Mouse (Mus musculus) cerebellum, postnatal 36 days (tissue): ENCODE measurements at regions not wholly inside any gene's neighbourhood (a gene's known extent, or its start where the extent isn't known, plus 50 kb on each side); places are given as distances from the start of the nearest gene placed in this dataset.
A peak's percentile ranks its signal among the peaks of the same experiment; 100 is the strongest.

Experiments
- DNase-seq, 2 experiments: peaks; one replicate each; pipeline ENCODE4 v3.0.0; 2021 to 2022; ENCODE audit warnings: mixed read lengths in 2 of 2

- no peak for DNase-seq
Observed at GRCm38 (mm10) chr16:51690861-51691260, 340.2 kb upstream of the Cblb start.

- DNase-seq, result no peak
Observed at GRCm38 (mm10) chr16:51705026-51705425, 326.0 kb upstream of the Cblb start.

- no peak for DNase-seq
Observed at GRCm38 (mm10) chr16:51718695-51719094, 312.3 kb upstream of the Cblb start.

GRCm38 (mm10) chr16:51719637-51720036 lies 311.4 kb upstream of the Cblb start:
- DNase-seq, result no peak

GRCm38 (mm10) chr16:51722682-51723081 lies 308.3 kb upstream of the Cblb start:
- DNase-seq, result no peak

- DNase-seq, result no peak
Observed at GRCm38 (mm10) chr16:51741875-51742274, 289.1 kb upstream of the Cblb start.

- DNase-seq, result no peak
Observed at GRCm38 (mm10) chr16:51751878-51752277, 279.1 kb upstream of the Cblb start.

GRCm38 (mm10) chr16:51758361-51759227 lies 272.4 kb upstream of the Cblb start:
- DNase-seq, result no peak

- no peak for DNase-seq
Observed at GRCm38 (mm10) chr16:51759228-51759647, 271.8 kb upstream of the Cblb start.

DNA sequence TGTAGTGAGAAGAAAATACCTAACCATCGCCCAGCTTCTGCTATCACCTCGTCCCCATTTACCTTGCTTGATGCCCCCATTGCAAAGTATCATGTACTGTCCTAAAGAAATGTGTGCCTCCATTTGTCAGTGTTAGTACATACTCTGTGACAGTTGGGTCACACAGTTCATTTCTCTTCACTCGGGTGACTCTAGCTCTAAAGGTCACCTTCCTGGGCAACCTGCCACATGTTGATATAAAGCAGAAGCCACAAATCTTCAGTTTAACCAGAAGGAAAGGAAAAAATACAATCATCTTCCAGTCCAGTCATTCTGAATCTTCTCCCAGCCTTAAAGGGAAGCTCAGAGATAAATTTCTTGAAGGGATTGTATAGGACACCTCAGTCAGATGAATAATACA lies 263.5 kb upstream of the Cblb start:
- DNase-seq, result no peak

DNA sequence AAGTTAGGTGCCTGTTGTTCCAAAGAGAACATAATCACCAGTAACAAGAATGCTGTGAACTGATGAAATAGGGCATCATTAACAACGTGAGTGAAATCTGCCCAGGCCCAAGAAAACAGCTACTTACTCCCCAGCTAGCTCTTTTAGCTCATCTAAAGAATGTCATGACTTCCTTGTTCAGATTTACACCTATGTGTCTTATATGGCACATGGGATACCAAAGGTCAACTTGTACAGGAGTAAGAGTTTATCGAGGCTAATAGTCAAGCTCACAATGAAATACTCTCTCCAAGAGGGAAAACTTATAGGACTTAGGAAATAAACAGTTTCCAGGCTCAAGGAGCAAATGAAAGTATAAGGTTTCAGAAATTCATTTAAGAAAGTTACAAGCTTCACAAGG lies 252.1 kb upstream of the Cblb start:
- DNase-seq, result no peak

DNA sequence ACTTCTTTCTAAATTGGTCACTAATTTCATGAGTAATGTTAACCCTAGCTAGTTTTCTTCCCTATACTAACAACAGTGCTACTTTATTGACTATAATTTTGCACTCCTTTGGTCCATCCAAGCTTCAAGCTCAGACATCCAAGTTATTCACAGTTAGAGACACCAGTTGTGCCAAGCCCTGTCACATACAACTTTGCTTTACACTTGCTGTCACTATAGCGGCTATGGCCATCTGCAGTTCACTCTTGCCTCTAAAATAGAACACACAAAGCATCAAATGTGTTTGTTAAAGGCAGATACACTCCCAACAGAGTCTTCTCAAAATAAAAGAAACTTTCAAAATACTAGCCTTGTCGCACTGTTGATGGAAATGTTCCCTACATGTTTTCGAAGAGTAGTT lies 236.0 kb upstream of the Cblb start:
- DNase-seq, result no peak

DNA sequence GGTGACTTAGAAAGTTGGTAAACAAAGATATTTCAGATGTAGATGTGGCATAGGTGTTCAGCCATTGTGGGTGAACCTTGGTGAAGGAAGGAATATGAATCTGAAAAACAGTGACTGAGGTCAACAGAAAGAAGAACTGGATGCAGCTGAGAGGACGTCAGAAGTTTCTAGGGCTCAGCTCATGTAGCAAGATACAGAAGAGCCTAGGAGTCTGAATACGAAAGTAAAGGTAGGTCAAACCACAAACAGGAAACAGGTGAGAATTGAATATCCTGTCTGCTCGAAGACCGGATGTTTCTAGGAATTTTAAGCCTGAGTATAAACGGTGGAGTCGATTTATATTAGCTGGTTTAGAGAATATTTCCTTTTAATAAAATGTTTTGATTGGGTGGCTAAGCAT lies 223.7 kb upstream of the Cblb start:
- DNase-seq, result no peak

DNA sequence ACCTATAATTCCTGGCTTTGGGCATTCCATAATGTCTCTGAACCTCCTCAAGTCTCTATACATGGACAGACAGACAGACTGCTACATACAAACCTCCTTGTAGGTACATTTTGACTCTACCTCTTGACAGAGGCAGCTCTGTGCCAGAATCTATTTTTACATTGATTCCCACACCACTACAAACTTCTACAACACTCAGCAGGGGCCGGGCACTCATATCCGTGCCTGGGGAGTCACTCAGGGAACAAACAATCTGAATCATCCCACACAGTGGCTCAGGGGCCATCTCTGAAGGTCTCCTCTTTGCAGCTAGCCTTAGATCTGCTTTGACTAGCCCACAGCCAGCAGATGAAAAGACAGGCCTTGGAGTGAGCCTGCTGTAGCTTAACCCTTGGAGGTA lies 221.9 kb upstream of the Cblb start:
- no peak for DNase-seq

DNA sequence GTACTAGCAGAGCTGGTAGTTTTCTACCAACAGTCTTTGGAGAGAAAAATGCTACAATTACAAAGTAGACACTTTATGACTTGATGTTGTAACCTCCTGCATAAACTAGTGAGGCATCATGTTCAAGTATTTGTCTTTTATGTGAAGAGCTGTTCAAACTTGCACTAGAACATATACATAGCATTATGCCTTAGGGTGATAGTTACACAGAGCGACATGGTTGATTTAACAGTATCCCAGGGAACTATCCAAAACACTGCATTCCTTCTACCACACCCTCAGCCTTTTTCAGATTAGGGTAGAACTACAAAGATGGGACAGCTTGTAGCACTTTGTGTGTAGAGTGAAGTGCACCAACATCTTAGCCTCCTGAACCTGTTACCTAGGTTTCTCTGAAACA lies 220.0 kb upstream of the Cblb start:
- no peak for DNase-seq

- DNase-seq, result no peak
Observed at GRCm38 (mm10) chr16:51842770-51843169, 188.3 kb upstream of the Cblb start.

- peak in 1 of 2 experiments; percentile 9 for DNase-seq
Observed at GRCm38 (mm10) chr16:51845539-51845938, 185.5 kb upstream of the Cblb start.

GRCm38 (mm10) chr16:51880711-51881110 lies 150.3 kb upstream of the Cblb start:
- no peak for DNase-seq

DNA sequence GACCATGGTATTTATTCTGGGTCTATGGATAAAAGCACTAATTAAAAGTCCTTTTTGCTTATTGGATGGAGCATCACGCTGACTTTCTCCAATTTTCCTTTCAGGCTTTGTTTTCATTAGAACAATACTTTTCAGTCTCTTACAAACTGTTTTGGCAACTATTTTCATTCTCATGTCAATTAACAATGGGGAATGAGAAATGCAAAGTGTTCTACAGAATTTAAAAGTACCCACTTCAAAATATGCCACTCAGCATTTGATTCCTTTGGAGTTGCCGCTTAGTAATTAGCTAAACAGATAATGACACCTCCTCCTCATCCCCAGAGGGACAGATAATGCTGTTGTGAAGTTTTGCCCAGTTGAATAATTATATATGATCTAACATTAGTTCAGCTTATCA lies 149.9 kb upstream of the Cblb start:
- no peak for DNase-seq

GRCm38 (mm10) chr16:51883813-51884212 lies 147.2 kb upstream of the Cblb start:
- no peak for DNase-seq

DNA sequence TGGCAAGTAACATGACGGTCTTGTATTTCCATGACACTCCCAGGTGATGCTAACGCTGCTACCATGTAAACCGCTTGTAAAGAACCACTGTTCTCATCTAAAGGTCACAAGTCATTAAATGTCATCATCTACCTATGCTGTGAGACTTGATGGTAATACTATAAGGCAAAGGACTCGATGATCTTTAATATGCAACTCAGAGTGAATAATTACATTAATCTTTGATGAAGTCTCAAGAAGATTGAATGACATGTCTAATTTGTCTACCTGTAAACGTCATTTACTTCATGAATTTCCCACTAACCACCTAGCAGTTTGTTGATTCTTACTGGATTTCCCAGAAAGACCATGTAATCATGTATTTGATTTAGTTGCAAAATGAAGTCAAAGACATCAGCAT lies 143.5 kb upstream of the Cblb start:
- no peak for DNase-seq

- no peak for DNase-seq
Observed at GRCm38 (mm10) chr16:51905588-51905987, 125.4 kb upstream of the Cblb start.

GRCm38 (mm10) chr16:51906686-51907085 lies 124.3 kb upstream of the Cblb start:
- no peak for DNase-seq

- peak; percentile 67 to 71 for DNase-seq
Observed at GRCm38 (mm10) chr16:51910046-51910445, 121.0 kb upstream of the Cblb start.
